Mouse (Mus musculus) gastrocnemius, adult 2 months (tissue): ENCODE measurements around the gene Xrcc2. TPM values are rescaled to one million over a fixed set of nuclear protein-coding genes. Genes with fewer than 3 reads are reported as not detected.
"Not testable (repeated sequence)": the region's sequence is repeated elsewhere in the genome, so short reads cannot be mapped to it uniquely, and the experiment has no call there.

Experiments used
- DNase-seq: peaks from one replicate; pipeline ENCODE4 v3.0.0; 2022
- H3K27ac ChIP-seq: fragments of 200-600 bp; 2 replicates; pipeline ENCODE4 v1.8.1; 2022; ENCODE audit warnings: mild to moderate bottlenecking
- H3K4me3 ChIP-seq: fragments of 200-600 bp; 2 replicates; pipeline ENCODE4 v1.8.1; 2022; ENCODE audit warnings: mild to moderate bottlenecking, moderate library complexity
- CTCF ChIP-seq: fragments of 200-600 bp; IDR thresholded peaks from 2 replicates; pipeline ENCODE4 v1.8.1; 2022; ENCODE audit warnings: antibody characterized with exemption, mild to moderate bottlenecking, moderate library complexity
- intact Hi-C: fragments of 180-260 bp; cut with DNase I; formaldehyde crosslinking; loops from one replicate; pipeline ENCODE4 v1.15.1; 2025
- long read RNA-seq, 2 experiments: library from polyadenylated mRNA; stranded (forward); transcript quantifications; one replicate each; pipeline ENCODE4 v2.0.0; 2021
- total RNA-seq, 2 experiments: library from RNA; stranded (reverse); gene quantifications; 2 replicates each; pipeline ENCODE4 v1.2.3; 2021

Gene Xrcc2
- 1 to 10 TPM; 4.0 to 4.4 TPM for total RNA-seq
- long read RNA-seq, experiment 1, transcript Xrcc2-201 (3 exons, 3,247 nt): major isoform, 11 of 13 reads
- long read RNA-seq, experiment 1, partial matches to known transcripts: 0 of 13 reads
- long read RNA-seq, experiment 1, other reads (novel, unspliced or antisense): 2 of 13 reads
- long read RNA-seq, experiment 2, transcript Xrcc2-201 (3 exons, 3,247 nt): major isoform, 9 of 12 reads
- long read RNA-seq, experiment 2, partial matches to known transcripts: 0 of 12 reads
- long read RNA-seq, experiment 2, other reads (novel, unspliced or antisense): 3 of 12 reads

DNA sequence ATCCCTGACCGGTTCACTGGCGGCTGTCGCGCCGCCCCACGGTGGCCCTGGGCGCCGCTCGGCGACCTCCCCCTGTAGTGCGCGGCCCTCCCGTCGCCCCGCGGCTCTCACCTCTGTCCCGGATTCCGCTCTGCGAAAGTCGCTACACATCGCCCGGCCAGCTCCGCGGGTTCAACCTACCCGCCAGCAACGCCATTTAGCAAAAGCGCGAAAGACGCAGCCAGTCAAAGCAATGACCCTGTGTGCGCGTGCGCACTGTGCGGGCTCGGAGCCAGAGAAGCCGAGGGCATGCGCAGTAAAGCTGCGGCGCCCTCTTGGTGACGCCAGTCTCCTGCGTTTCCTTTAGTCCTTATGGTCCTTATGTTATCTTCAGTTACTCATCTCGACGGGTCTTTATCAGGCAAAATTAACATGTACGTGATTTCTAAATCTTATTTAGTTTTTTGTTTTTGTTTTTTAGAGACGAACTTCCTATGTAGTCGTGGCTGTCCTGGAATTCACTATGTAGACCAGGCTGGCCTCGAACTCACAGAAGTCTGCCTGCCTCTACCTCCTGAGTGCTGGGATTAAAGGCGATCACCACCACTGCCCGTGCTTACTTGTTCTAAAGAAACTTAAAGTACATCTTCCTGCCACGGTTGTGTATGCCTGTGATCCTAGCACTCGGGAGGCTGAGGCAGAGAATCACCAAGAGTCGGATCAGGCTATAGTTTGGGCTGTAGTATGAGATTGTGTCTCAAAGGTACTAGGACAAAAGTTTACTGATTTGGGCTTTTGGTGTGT lies at the start of gene Xrcc2:
Gene Xrcc2, minus strand, starts transcription at position 259 of the 783 bp plus-strand sequence.
- intact Hi-C loops: loop anchor here (5.0 to 10.0 kb wide), 2 partner anchors 42 to 281 kb away; no protein-coding TSS in a partner anchor

DNA sequence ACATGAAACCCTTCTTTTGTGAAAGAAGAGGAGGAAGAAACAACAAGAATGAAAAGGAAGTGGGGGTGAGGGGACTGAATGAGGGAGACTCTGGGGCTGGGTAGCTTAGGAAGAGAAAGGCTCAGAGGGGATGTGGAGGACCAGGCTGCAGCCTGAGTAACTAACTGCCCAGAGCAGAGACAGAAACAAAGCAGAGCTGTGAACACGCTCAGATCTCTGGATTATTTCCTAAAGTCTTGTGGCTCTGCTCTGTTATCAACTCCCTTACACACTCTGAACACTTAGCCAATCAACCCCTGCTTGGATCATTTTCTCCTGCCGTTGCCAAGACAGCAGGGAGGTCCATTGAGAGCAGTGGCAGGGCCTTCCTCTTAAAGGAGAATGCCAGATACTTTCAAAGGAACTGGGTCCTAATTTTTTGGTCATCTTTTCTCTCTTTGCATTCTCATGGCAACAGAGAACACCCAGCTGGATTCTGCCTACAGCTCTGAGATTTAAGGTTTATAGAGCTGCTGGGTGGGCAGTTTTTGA lies 48.7 kb upstream of the Xrcc2 start:
- TF ChIP-seq CTCF: no peak
- H3K4me3 ChIP-seq: no peak overlapping the region
- H3K27ac ChIP-seq: peak overlapping the region; percentile 63
- intact Hi-C loops: no loop called here
- peak; percentile 50 for DNase-seq

More for the DNA sequence above, at the start of gene Xrcc2:
- peak within 1 kb of the TSS; percentile 76 for H3K4me3 ChIP-seq
- peak within 1 kb of the TSS; percentile 84 for H3K27ac ChIP-seq
- peak; percentile 96 for DNase-seq
- peak; percentile 38; the same call in 1 of the 2 replicates for TF ChIP-seq CTCF

DNA sequence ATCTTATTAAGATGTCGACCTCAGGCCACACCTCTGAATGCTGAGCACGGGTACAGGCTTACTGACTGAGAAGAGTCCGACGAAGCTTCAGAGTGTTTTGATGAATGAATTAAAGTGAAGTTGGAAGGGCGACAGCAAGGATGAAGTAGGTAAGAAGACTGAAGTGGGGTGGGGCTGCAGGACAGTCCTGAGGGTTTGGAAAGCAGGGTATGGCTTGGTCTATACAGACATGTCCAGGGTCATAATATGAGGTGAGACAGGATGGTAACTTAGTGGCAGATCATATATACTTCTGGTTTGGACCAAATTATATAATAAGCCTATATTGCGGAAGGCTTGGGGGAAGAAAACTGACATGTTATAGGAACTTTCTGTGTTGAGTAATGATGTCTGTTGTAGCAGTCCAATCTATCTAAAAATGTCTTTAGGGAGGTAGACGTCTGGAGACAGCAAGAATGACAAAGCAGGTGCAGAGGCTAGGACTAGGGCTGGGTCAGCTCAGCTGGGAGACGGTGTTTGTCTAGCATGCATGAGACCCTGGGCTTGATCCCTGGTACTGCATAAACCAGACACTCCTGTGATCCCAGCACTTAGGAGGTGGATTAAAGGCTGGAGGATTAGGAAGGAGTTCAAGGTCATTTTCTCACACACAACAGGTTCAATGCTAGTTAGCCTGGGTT lies 48.1 kb upstream of the Xrcc2 start:
- DNase-seq: no peak
- H3K4me3 ChIP-seq: no peak overlapping the region
- TF ChIP-seq CTCF: no peak
- peak overlapping the region; percentile 75 for H3K27ac ChIP-seq
- intact Hi-C loops: no loop called here

DNA sequence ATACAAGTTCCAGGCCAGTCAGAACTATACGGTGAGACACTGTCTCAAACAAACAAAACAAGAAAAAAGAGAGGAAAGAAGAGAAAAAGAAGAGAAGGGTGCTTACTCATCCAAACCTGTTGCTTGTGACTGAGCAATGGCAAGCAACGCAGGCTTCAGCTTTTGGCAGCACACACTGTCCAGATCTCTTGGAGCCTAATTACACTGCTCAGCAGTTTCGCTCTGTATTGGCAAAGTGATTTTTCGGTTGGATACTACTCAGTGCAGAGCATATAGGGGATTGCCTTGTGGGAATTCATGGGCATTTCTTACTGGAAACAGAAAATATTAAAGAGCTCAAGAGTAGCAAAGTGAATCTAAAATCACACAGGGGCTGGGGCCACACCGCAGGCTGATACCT lies 47.2 kb upstream of the Xrcc2 start:
- DNase-seq: peak; percentile 78
- peak overlapping the region; percentile 33; the same call in 1 of the 2 replicates for H3K4me3 ChIP-seq
- intact Hi-C loops: no loop called here
- H3K27ac ChIP-seq: peak overlapping the region; percentile 75
- no peak for TF ChIP-seq CTCF

DNA sequence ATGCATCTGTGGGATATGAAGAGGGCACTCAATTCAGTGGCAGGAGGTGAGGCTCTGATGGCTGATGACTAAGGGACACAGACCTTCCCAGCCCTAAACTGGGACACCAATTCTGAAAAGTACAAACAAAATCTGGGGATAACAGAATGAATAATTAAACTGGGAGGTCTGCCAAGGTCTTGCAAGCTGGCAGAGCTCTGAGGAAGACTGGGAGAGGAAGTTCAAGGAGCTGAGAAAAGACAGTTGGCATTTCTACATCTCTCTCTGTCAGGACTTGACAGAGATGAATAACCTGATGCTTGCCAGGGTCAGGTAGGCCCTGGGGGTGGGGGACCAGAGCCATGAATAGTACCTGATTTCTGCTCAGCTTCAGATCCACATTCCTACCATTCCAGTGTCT lies 45.9 kb upstream of the Xrcc2 start:
- intact Hi-C loops: no loop called here
- no peak for DNase-seq
- no peak for TF ChIP-seq CTCF
- H3K4me3 ChIP-seq: no peak overlapping the region
- H3K27ac ChIP-seq: peak overlapping the region; percentile 75

DNA sequence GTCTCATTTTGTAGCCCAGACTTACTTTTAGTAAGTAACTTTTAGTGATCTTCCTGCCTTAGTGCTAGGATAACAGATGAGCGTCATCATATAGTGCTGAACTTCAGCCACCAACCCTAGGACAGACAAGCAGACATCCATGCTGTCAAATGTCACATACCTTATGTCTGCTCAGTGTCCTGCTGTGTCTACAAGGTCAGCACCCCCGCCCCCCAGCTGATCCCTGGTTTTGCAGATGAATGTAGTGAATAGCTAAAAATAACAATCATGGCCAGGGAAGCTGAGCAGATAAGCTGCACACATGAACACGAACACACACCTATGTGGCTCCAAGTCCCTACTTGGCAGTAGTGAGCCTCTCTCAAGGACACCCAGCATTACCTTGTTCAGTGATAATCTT lies 43.0 kb upstream of the Xrcc2 start:
- Histone ChIP-seq H3K4me3 (no peak overlapping the region), H3K27ac (no peak overlapping the region)
- intact Hi-C loops: loop anchor here (5.0 kb wide), 1 partner anchor 41 kb away; the partner anchor contains the start of gene Xrcc2
- no peak for TF ChIP-seq CTCF
- DNase-seq: no peak

DNA sequence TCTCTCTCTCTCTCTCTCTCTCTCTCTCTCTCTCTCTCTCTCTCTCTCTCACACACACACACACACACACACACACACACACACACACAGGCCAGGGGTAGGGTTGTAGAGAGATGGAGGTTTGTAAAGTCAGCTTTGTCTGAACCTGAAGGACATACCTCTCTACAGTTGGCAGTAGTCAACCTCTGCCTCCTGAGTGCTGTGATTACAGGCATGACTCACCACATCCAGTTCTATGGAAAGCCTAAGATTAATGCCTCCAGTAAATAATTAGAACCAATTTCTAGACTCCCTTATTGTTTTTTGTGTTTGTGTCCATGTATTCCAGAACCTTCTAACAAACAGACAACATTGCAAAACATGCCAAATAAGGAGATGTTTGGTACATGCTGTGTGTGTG lies 42.3 kb upstream of the Xrcc2 start:
- intact Hi-C loops: loop anchor here (5.0 kb wide), 1 partner anchor 41 kb away; the partner anchor contains the start of gene Xrcc2
- Histone ChIP-seq H3K27ac (no peak overlapping the region), H3K4me3 (no peak overlapping the region)
- no peak for DNase-seq
- TF ChIP-seq CTCF: no peak

DNA sequence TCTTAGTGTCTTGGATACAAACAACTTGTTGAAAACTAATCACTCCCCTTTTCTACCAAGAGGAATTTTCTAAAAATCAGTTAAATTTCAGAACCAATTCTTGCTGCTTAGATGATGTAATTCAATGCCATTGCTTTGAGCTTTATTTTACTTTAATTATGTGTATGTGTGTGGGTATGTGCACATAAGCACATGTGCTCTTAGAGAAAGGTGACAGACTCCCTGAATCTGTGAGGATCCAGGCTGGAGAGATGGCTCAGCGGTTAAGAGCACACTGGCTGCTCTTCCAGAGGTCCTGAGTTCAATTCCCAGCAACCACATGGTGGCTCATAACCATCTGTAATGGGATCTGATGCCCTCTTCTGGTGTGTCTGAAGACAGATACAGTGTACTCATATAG lies 33.3 kb upstream of the Xrcc2 start:
- H3K4me3 ChIP-seq, intact Hi-C loops, H3K27ac ChIP-seq, DNase-seq: not testable (repeated sequence)

DNA sequence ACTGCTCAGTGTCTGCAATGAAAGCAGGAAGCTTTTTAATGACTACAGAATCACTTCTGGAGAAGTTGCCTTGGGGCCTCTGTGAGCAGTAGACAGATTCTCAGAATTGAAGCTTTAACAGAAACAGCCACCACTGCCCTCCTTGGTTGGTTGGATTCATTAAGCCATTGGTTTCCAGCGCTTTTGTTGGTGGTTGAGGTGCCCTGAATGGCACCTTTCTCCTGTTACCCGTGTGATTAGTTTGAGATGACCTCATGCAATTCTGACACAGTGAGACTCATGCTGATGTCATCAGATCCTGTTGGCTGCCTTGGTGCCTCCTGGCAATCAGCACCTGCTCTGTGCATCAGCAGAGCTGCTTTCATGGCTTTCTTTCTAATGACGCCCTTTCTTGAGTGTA lies 32.8 kb upstream of the Xrcc2 start:
- DNase-seq: no peak
- no peak for TF ChIP-seq CTCF
- H3K27ac ChIP-seq: no peak overlapping the region
- intact Hi-C loops: no loop called here
- H3K4me3 ChIP-seq: no peak overlapping the region

DNA sequence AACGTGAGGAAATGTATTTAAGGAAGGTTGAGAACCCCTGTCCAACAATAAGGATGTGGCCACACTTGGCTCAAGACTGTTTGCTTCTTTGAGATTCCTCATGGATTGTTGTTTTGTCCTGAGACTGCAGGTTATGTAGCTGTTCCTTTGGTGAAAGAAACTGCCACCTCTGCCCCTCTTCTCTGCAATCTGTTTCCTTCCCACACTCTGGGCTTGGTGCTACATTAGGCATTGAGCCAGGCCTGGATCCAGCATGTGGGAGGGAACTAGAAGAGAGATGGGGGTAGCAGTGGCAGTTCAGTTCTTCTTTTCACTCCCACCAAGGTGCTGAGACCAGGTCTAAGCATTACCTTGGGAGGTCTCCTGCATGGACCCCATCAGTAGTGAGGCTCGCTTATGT lies 30.2 kb upstream of the Xrcc2 start:
- Histone ChIP-seq H3K27ac (no peak overlapping the region), H3K4me3 (no peak overlapping the region)
- no peak for TF ChIP-seq CTCF
- intact Hi-C loops: loop anchor here (2.0 kb wide), 1 partner anchor 315 kb away; no protein-coding TSS in a partner anchor
- no peak for DNase-seq

DNA sequence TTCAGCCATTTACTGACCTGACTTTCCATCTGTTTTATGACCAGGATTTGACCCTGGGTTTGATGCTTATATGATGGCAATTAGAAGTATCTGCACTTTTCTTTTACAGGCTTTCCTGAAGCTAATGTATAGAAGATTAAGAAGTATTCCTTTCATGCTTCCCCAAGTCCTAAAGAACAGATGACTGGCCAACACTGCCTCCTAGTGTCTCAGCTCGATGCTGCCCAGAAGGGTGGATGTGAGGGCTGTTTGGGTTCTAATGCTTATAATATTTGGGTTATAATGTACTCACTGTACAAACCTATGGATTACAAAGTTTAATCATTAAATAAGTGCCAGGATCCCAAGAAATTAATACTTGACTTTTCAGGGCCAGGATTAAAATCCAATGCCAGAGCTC lies 28.7 kb upstream of the Xrcc2 start:
- TF ChIP-seq CTCF: peak; percentile 87
- Histone ChIP-seq H3K27ac (no peak overlapping the region), H3K4me3 (no peak overlapping the region)
- peak; percentile 58 for DNase-seq
- intact Hi-C loops: loop anchor here (2.0 kb wide), 1 partner anchor 314 kb away; no protein-coding TSS in a partner anchor

DNA sequence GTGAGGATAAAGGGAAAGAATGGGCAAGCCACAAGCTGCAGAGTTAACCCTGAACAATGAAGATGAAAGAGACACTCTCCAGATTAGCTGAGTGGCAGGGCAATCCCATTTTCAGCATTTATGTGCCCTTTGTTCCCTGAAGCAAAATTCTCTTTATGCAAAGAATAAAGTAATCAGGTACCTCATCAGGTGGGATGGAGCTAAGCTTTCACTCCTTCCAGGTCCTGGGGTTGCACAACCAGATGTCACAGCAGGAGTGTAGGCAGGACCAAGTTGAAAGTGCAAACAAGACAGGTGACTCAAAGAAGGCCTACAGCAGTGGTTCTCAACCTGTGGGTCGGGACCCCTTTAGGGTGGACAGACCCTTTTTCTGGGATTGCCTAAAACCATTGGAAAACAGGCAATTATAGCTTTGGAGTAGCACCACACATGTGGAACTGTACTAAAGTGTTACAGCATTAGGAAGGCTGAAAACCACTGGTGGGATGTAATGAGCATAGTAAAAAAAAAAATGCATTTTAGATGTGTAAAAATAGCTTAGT lies 18.6 kb upstream of the Xrcc2 start:
- no peak overlapping the region for H3K4me3 ChIP-seq
- no peak for TF ChIP-seq CTCF
- intact Hi-C loops: no loop called here
- no peak overlapping the region for H3K27ac ChIP-seq
- DNase-seq: no peak
